Mouse (Mus musculus) lung, adult 2 months (tissue): ENCODE data around the gene 2810004N23Rik.

Experiments used
- CTCF ChIP-seq: fragments of 200-500 bp; IDR thresholded peaks from 2 replicates; pipeline ENCODE4 v1.5.1; 2011; ENCODE audit warnings: mild to moderate bottlenecking, low read length, control low read depth; ENCODE audit not compliant: insufficient read depth
- POLR2A ChIP-seq: fragments of 200-500 bp; IDR thresholded peaks from 2 replicates; pipeline ENCODE4 v1.6.1; 2011; ENCODE audit warnings: low read depth, mild to moderate bottlenecking, control low read depth, low read length, borderline replicate concordance; ENCODE audit errors: extremely low read depth

- TF ChIP-seq CTCF (no peak), POLR2A (no peak)
These were observed 35.5 kb upstream of the 2810004N23Rik start for GRCm38 (mm10) chr8:124898251-124898905.
